Mouse (Mus musculus) bone marrow macrophage, adult 2 months (primary cell): ENCODE results near the gene Ctnnal1.

Source experiments
- CTCF ChIP-seq: IDR thresholded peaks from 2 replicates; pipeline ENCODE4 v1.5.1; 2012; ENCODE audit warnings: low read depth, mild to moderate bottlenecking, low read length, moderate library complexity
- POLR2A ChIP-seq: IDR thresholded peaks from 2 replicates; pipeline ENCODE4 v1.6.1; 2012; ENCODE audit warnings: mild to moderate bottlenecking, low read depth, low read length, borderline replicate concordance

GRCm38 (mm10) chr4:56899216-56899615, 34.2 kb upstream of the Ctnnal1 start:
- TF ChIP-seq CTCF (no peak), POLR2A (no peak)
